14 mouse cellular contexts compared by ENCODE assay signal in genomic region chr11:32233895-32234294, GRCm38 (mm10). TPM values are rescaled to one million over a fixed set of nuclear protein-coding genes. Genes with fewer than 3 reads are reported as not detected.
DNase-seq lines count a peak whose midpoint lies in the region; ATAC-seq lines count a peak whose summit lies in the region.
"Had no signal": no experiment of that assay in that cellular context is flagged by ENCODE, and none has a peak within 500 bp of the region (broad histone marks: within the 10 kb centered on the region; RNA-seq: fewer than 3 reads in every experiment).

No protein-coding gene starts in this region.

- H3K27me3 ChIP-seq in forebrain, embryonic 16.5 days (replicated peaks; ENCODE audit: control insufficient read depth, insufficient read depth, low read length) = no peaks in the 10 kb centered on the region
- no peaks in the 10 kb centered on the region for H3K27me3 ChIP-seq in forebrain, embryonic 10.5 days (ENCODE audit: poor library complexity, severe bottlenecking)
- H3K27me3 ChIP-seq in hindbrain, embryonic 15.5 days = no peaks in the 10 kb centered on the region
- H3K27me3 ChIP-seq in hindbrain, embryonic 12.5 days = no peaks in the 10 kb centered on the region
- H3K27me3 ChIP-seq in liver, embryonic 15.5 days = no peaks in the 10 kb centered on the region
- H3K27me3 ChIP-seq: embryonic facial prominence, embryonic 15.5 days; limb, embryonic 13.5 days; megakaryocyte, embryonic 14.5 days had no signal

- 87% methylated on average over 3 of the region's 3 CpGs for WGBS in forebrain, embryonic 16.5 days
- WGBS in forebrain, embryonic 10.5 days = 89% methylated on average over 3 of the region's 3 CpGs
- 82% methylated on average over 3 of the region's 3 CpGs for WGBS in hindbrain, embryonic 15.5 days
- 89% methylated on average over 3 of the region's 3 CpGs for WGBS in hindbrain, embryonic 12.5 days
- WGBS in liver, embryonic 15.5 days (ENCODE audit: insufficient replicate concordance) = 90% methylated on average over 3 of the region's 3 CpGs

- no peaks in the 10 kb centered on the region for H3K9me3 ChIP-seq in forebrain, embryonic 16.5 days (ENCODE audit: control insufficient read depth, low read length)
- H3K9me3 ChIP-seq in forebrain, embryonic 10.5 days = no peaks in the 10 kb centered on the region
- H3K9me3 ChIP-seq in hindbrain, embryonic 15.5 days = no peaks in the 10 kb centered on the region
- H3K9me3 ChIP-seq in hindbrain, embryonic 12.5 days (replicated peaks) = no peaks in the 10 kb centered on the region
- no peaks in the 10 kb centered on the region for H3K9me3 ChIP-seq in liver, embryonic 15.5 days (replicated peaks)
- H3K9me3 ChIP-seq: embryonic facial prominence, embryonic 15.5 days; limb, embryonic 13.5 days; megakaryocyte, embryonic 14.5 days had no signal

- H3K27ac ChIP-seq in forebrain, embryonic 16.5 days (ENCODE audit: low read length) = 0 out of 2 replicates have a peak overlapping the region, but pooled peaks have one; percentile 12
- no peak overlapping the region for H3K27ac ChIP-seq in forebrain, embryonic 10.5 days
- no peak overlapping the region for H3K27ac ChIP-seq in hindbrain, embryonic 15.5 days (replicated peaks)
- H3K27ac ChIP-seq in hindbrain, embryonic 12.5 days = no peak overlapping the region
- H3K27ac ChIP-seq in liver, embryonic 15.5 days (replicated peaks) = 0 out of 2 replicates have a peak overlapping the region, but pooled peaks have one; percentile 54
- H3K27ac ChIP-seq: embryonic facial prominence, embryonic 15.5 days; limb, embryonic 13.5 days had no signal

- DNase-seq in forebrain, embryonic 10.5 days (ENCODE audit: extremely low spot score, low spot score) = no peak
- DNase-seq in liver = no peak
- peak; percentile 84 for DNase-seq in cerebellum, postnatal 14 days
- DNase-seq in lung, postnatal 4 days = no peak
- DNase-seq: kidney, adult 9 months; thymus, adult 2 months had no signal

- H3K9ac ChIP-seq in forebrain, embryonic 16.5 days (replicated peaks; ENCODE audit: low read depth, low read length) = no peak overlapping the region
- H3K9ac ChIP-seq in hindbrain, embryonic 15.5 days = no peak overlapping the region
- no peak overlapping the region for H3K9ac ChIP-seq in hindbrain, embryonic 12.5 days
- H3K9ac ChIP-seq in liver, embryonic 15.5 days = no peak overlapping the region
- H3K9ac ChIP-seq: embryonic facial prominence, embryonic 15.5 days; limb, embryonic 13.5 days had no signal

- no peak for ATAC-seq in forebrain, embryonic 16.5 days
- 0 out of 2 replicates have a peak, but pooled peaks have one; percentile 10 for ATAC-seq in hindbrain, embryonic 15.5 days (ENCODE audit: low FRiP score, low read depth)
- no peak for ATAC-seq in hindbrain, embryonic 12.5 days (ENCODE audit: low FRiP score)
- no peak for ATAC-seq in liver, embryonic 15.5 days (ENCODE audit: insufficient read depth)

- H3K4me1 ChIP-seq in forebrain, embryonic 16.5 days (replicated peaks; ENCODE audit: control insufficient read depth, insufficient read depth, low read length) = peaks cover 47% of the 10 kb centered on the region
- no peaks in the 10 kb centered on the region for H3K4me1 ChIP-seq in forebrain, embryonic 10.5 days
- peaks cover 48% of the 10 kb centered on the region for H3K4me1 ChIP-seq in hindbrain, embryonic 15.5 days (replicated peaks)
- peaks cover 8% of the 10 kb centered on the region for H3K4me1 ChIP-seq in hindbrain, embryonic 12.5 days
- H3K4me1 ChIP-seq in liver, embryonic 15.5 days (replicated peaks) = peaks cover 32% of the 10 kb centered on the region

- peaks cover 5% of the 10 kb centered on the region; the same call in 1 of the 2 replicates for H3K36me3 ChIP-seq in forebrain, embryonic 16.5 days (ENCODE audit: control insufficient read depth, insufficient read depth)
- H3K36me3 ChIP-seq in forebrain, embryonic 10.5 days (replicated peaks) = peaks cover 99% of the 10 kb centered on the region
- peaks cover 21% of the 10 kb centered on the region for H3K36me3 ChIP-seq in hindbrain, embryonic 15.5 days
- peaks cover 59% of the 10 kb centered on the region for H3K36me3 ChIP-seq in hindbrain, embryonic 12.5 days
- H3K36me3 ChIP-seq in liver, embryonic 15.5 days (replicated peaks) = peaks cover 99% of the 10 kb centered on the region

- no peak overlapping the region for H3K4me2 ChIP-seq in forebrain, embryonic 16.5 days (ENCODE audit: low read length)
- no peak overlapping the region for H3K4me2 ChIP-seq in hindbrain, embryonic 15.5 days
- no peak overlapping the region for H3K4me2 ChIP-seq in hindbrain, embryonic 12.5 days (replicated peaks)
- no peak overlapping the region for H3K4me2 ChIP-seq in liver, embryonic 15.5 days
- H3K4me2 ChIP-seq: embryonic facial prominence, embryonic 15.5 days; limb, embryonic 13.5 days had no signal

- no peak overlapping the region for H3K4me3 ChIP-seq in forebrain, embryonic 16.5 days (replicated peaks; ENCODE audit: low read length)
- H3K4me3 ChIP-seq in forebrain, embryonic 10.5 days = no peak overlapping the region
- no peak overlapping the region for H3K4me3 ChIP-seq in hindbrain, embryonic 15.5 days
- no peak overlapping the region for H3K4me3 ChIP-seq in hindbrain, embryonic 12.5 days
- no peak overlapping the region for H3K4me3 ChIP-seq in liver, embryonic 15.5 days (replicated peaks)
- H3K4me3 ChIP-seq: embryonic facial prominence, embryonic 15.5 days; limb, embryonic 13.5 days; megakaryocyte, embryonic 14.5 days; myocyte had no signal

RNA-seq across cellular contexts. Expression of gene Mpg, which starts 7.6 kb away (rescaled TPM):
- polyA plus RNA-seq in forebrain, embryonic 16.5 days (2015; fragmentation: Nextera tagmentation; extraction: Ambion mirVana) = 36.7 and 38.1 TPM in 2 replicates
- polyA plus RNA-seq in forebrain, embryonic 10.5 days (2016; fragmentation: Nextera tagmentation; extraction: Ambion mirVana) = 31.0 and 31.2 TPM in 2 replicates
- polyA plus RNA-seq in hindbrain, embryonic 15.5 days (2015; fragmentation: Nextera tagmentation; extraction: Ambion mirVana) = 34.7 and 36.9 TPM in 2 replicates
- 30.4 and 32.3 TPM in 2 replicates for polyA plus RNA-seq in hindbrain, embryonic 12.5 days (2016; fragmentation: Nextera tagmentation; extraction: Ambion mirVana)
- polyA plus RNA-seq in liver, embryonic 15.5 days (2015; fragmentation: Nextera tagmentation; extraction: Ambion mirVana) = 18.3 and 19.6 TPM in 2 replicates

RNA-seq across cellular contexts. Expression of gene Rhbdf1, which starts 11.8 kb away (rescaled TPM):
- polyA plus RNA-seq in forebrain, embryonic 16.5 days (2015; fragmentation: Nextera tagmentation; extraction: Ambion mirVana) = 21.1 and 23.3 TPM in 2 replicates
- 21.9 and 22.9 TPM in 2 replicates for polyA plus RNA-seq in forebrain, embryonic 10.5 days (2016; fragmentation: Nextera tagmentation; extraction: Ambion mirVana)
- polyA plus RNA-seq in hindbrain, embryonic 15.5 days (2015; fragmentation: Nextera tagmentation; extraction: Ambion mirVana) = 24.8 and 29.2 TPM in 2 replicates
- 32.8 and 33.1 TPM in 2 replicates for polyA plus RNA-seq in hindbrain, embryonic 12.5 days (2016; fragmentation: Nextera tagmentation; extraction: Ambion mirVana)
- polyA plus RNA-seq in liver, embryonic 15.5 days (2015; fragmentation: Nextera tagmentation; extraction: Ambion mirVana) = 5.1 and 8.0 TPM in 2 replicates

RNA-seq across cellular contexts. Expression of gene Snrnp25, which starts 28.7 kb away (rescaled TPM):
- 45.0 and 45.6 TPM in 2 replicates for polyA plus RNA-seq in forebrain, embryonic 16.5 days (2015; fragmentation: Nextera tagmentation; extraction: Ambion mirVana)
- 118 and 120 TPM in 2 replicates for polyA plus RNA-seq in forebrain, embryonic 10.5 days (2016; fragmentation: Nextera tagmentation; extraction: Ambion mirVana)
- 49.5 and 50.4 TPM in 2 replicates for polyA plus RNA-seq in hindbrain, embryonic 15.5 days (2015; fragmentation: Nextera tagmentation; extraction: Ambion mirVana)
- polyA plus RNA-seq in hindbrain, embryonic 12.5 days (2016; fragmentation: Nextera tagmentation; extraction: Ambion mirVana) = 52.8 and 55.1 TPM in 2 replicates
- polyA plus RNA-seq in liver, embryonic 15.5 days (2015; fragmentation: Nextera tagmentation; extraction: Ambion mirVana) = 68.7 and 70.1 TPM in 2 replicates

RNA-seq across cellular contexts. Expression of gene Nprl3, which starts 33.6 kb away (rescaled TPM):
- 52.2 and 56.7 TPM in 2 replicates for polyA plus RNA-seq in forebrain, embryonic 16.5 days (2015; fragmentation: Nextera tagmentation; extraction: Ambion mirVana)
- 48.3 and 48.6 TPM in 2 replicates for polyA plus RNA-seq in forebrain, embryonic 10.5 days (2016; fragmentation: Nextera tagmentation; extraction: Ambion mirVana)
- polyA plus RNA-seq in hindbrain, embryonic 15.5 days (2015; fragmentation: Nextera tagmentation; extraction: Ambion mirVana) = 33.5 and 43.9 TPM in 2 replicates
- 51.3 and 51.7 TPM in 2 replicates for polyA plus RNA-seq in hindbrain, embryonic 12.5 days (2016; fragmentation: Nextera tagmentation; extraction: Ambion mirVana)
- 28.1 and 31.9 TPM in 2 replicates for polyA plus RNA-seq in liver, embryonic 15.5 days (2015; fragmentation: Nextera tagmentation; extraction: Ambion mirVana)

RNA-seq across cellular contexts. Expression of gene Il9r, which starts 33.8 kb away (rescaled TPM):
- polyA plus RNA-seq in forebrain, embryonic 16.5 days (2015; fragmentation: Nextera tagmentation; extraction: Ambion mirVana) = not detected in 2 replicates
- not detected in 2 replicates for polyA plus RNA-seq in forebrain, embryonic 10.5 days (2016; fragmentation: Nextera tagmentation; extraction: Ambion mirVana)
- not detected in 2 replicates for polyA plus RNA-seq in hindbrain, embryonic 15.5 days (2015; fragmentation: Nextera tagmentation; extraction: Ambion mirVana)
- polyA plus RNA-seq in hindbrain, embryonic 12.5 days (2016; fragmentation: Nextera tagmentation; extraction: Ambion mirVana) = not detected in 2 replicates
- polyA plus RNA-seq in liver, embryonic 15.5 days (2015; fragmentation: Nextera tagmentation; extraction: Ambion mirVana) = 0.02 and 0.13 TPM in 2 replicates

Comparison
In these comparisons a context has a peak if more than half of its experiments do, and no peak if none do; other contexts are left out.
1. H3K27ac ChIP-seq: peak in forebrain, embryonic 16.5 days (single experiment) and liver, embryonic 15.5 days (single experiment); none in forebrain, embryonic 10.5 days (single experiment), hindbrain, embryonic 15.5 days (single experiment) and hindbrain, embryonic 12.5 days (single experiment).
2. DNase-seq: peak in cerebellum, postnatal 14 days (2 of 2); none in forebrain, embryonic 10.5 days (single experiment), liver (single experiment) and lung, postnatal 4 days (0 of 2).